Mouse (Mus musculus) kidney, embryonic 14.5 days (tissue): ENCODE data around the gene Il1rl2. TPM values are rescaled to one million over a fixed set of nuclear protein-coding genes. Genes with fewer than 3 reads are reported as not detected.
A peak's percentile ranks its signal among the peaks of the same experiment; 100 is the strongest.

ENCODE experiments used
- ATAC-seq: fragments of 200-750 bp; cut with Nextera tagmentation; 2 replicates; pipeline ENCODE4 v1.8.0; 2017; ENCODE audit warnings: moderate number of reproducible peaks, mild to moderate bottlenecking, moderate TSS enrichment, moderate library complexity; ENCODE audit not compliant: low FRiP score, low TSS enrichment
- H3K27ac ChIP-seq: fragments of 300-500 bp; sonication (generic); 2 replicates; pipeline ENCODE4 v1.5.1; 2014; ENCODE audit warnings: low read depth, mild to moderate bottlenecking, low read length, moderate library complexity, mixed read lengths
- H3K27me3 ChIP-seq: fragments of 300-500 bp; sonication (generic); 2 replicates; pipeline ENCODE4 v1.6.1; 2014; ENCODE audit warnings: mild to moderate bottlenecking, low read length; ENCODE audit not compliant: control insufficient read depth, insufficient read depth
- H3K36me3 ChIP-seq: fragments of 300-500 bp; sonication (generic); 2 replicates; pipeline ENCODE4 v1.6.1; 2014; ENCODE audit warnings: low read length, mixed read lengths; ENCODE audit not compliant: control insufficient read depth, insufficient read depth
- H3K4me1 ChIP-seq: fragments of 300-500 bp; sonication (generic); 2 replicates; pipeline ENCODE4 v1.6.1; 2014; ENCODE audit warnings: low read length, mixed read lengths; ENCODE audit not compliant: control insufficient read depth, insufficient read depth
- H3K4me2 ChIP-seq: fragments of 300-500 bp; sonication (generic); replicated peaks from 2 replicates; pipeline ENCODE4 v1.6.1; 2014; ENCODE audit warnings: low read depth, mild to moderate bottlenecking, low read length
- H3K4me3 ChIP-seq: fragments of 300-500 bp; sonication (generic); 2 replicates; pipeline ENCODE4 v1.5.1; 2014; ENCODE audit warnings: mild to moderate bottlenecking, low read length
- H3K9ac ChIP-seq: fragments of 300-500 bp; sonication (generic); 2 replicates; pipeline ENCODE4 v1.6.1; 2014; ENCODE audit warnings: low read depth, mild to moderate bottlenecking, low read length, moderate library complexity
- H3K9me3 ChIP-seq: fragments of 300-500 bp; sonication (generic); 2 replicates; pipeline ENCODE4 v1.6.1; 2016; ENCODE audit warnings: low read length; ENCODE audit not compliant: control insufficient read depth
- WGBS: fragments of 180-500 bp; shearing (Covaris S2); extraction: QIAGEN DNeasy Blood & Tissue Kit; methylation state at CpG from one replicate; pipeline ENCODE4 v1.1.7; 2014; 5-methylcytosine and 5-hydroxymethylcytosine counted together
- polyA plus RNA-seq: library from polyadenylated mRNA; unstranded; fragments of >200 nt; fragmentation: Nextera tagmentation; extraction: Ambion mirVana; gene quantifications from 2 replicates; pipeline ENCODE4 v1.2.1, GENCODE M21; 2014

Gene Il1rl2
- 3.2 and 5.2 TPM in 2 replicates for polyA plus RNA-seq

DNA sequence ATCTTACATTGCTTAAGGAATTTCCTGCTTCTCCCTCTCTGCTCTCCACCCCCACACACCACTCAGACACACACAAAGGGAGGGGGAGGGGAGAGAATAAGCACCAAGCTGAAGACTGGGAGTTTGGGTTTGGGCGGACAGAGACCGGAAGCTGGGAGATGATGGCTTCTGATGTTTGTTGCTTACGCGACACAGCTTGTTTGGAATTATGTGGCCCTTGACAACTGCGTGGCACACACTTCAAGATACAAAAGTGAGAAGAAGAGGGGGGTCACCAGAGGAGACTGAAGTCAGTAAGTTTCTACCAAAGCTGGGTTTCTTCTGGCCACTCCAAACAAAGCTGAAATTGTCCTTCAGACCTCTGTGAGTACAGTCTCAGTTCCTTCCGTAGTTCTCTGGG is at the start of gene Il1rl2:
Gene Il1rl2, plus strand, starts transcription at position 154 of the 400 bp plus-strand sequence.
- 0 out of 2 replicates have a peak, but pooled peaks have one; percentile 72 for ATAC-seq
- H3K4me2 ChIP-seq, result peak within 1 kb of the TSS; percentile 81

GRCm38 (mm10) chr1:40275285-40276013 is 49.0 kb upstream of the Il1rl2 start:
- Histone ChIP-seq H3K27ac (no peak overlapping the region), H3K27me3 (no peaks in the 10 kb centered on the region), H3K4me2 (no peak overlapping the region), H3K4me1 (no peaks in the 10 kb centered on the region), H3K36me3 (no peaks in the 10 kb centered on the region), H3K4me3 (no peak overlapping the region), H3K9ac (no peak overlapping the region), H3K9me3 (no peaks in the 10 kb centered on the region)
- WGBS, result 74% methylated on average over 10 of the region's 10 CpGs
- ATAC-seq, result no peak

More for the DNA sequence above, at the start of gene Il1rl2:
- 0 out of 2 replicates have a peak, but pooled peaks cover 8% of the 10 kb centered on the region for H3K4me1 ChIP-seq
- no peaks in the 10 kb centered on the region for H3K36me3 ChIP-seq
- peak within 1 kb of the TSS; percentile 52; the same call in 1 of the 2 replicates for H3K9ac ChIP-seq
- no peaks in the 10 kb centered on the region for H3K9me3 ChIP-seq
- WGBS, result 28% methylated on average over 6 of the region's 6 CpGs
- H3K27me3 ChIP-seq, result peaks cover 13% of the 10 kb centered on the region
- H3K4me3 ChIP-seq, result peak within 1 kb of the TSS; percentile 46
- H3K27ac ChIP-seq, result no peak within 1 kb of the TSS

GRCm38 (mm10) chr1:40277944-40278343 is 46.5 kb upstream of the Il1rl2 start:
- no peaks in the 10 kb centered on the region for H3K9me3 ChIP-seq
- no peaks in the 10 kb centered on the region for H3K4me1 ChIP-seq
- no peak for ATAC-seq
- H3K27me3 ChIP-seq, result no peaks in the 10 kb centered on the region
- H3K36me3 ChIP-seq, result no peaks in the 10 kb centered on the region
- 81% methylated on average over 4 of the region's 4 CpGs for WGBS
- no peak overlapping the region for H3K27ac ChIP-seq
- H3K4me2 ChIP-seq, result no peak overlapping the region
- H3K4me3 ChIP-seq, result no peak overlapping the region
- no peak overlapping the region for H3K9ac ChIP-seq

GRCm38 (mm10) chr1:40278720-40279119 is 45.7 kb upstream of the Il1rl2 start:
- 84% methylated on average over 2 of the region's 2 CpGs for WGBS
- H3K4me1 ChIP-seq, result no peaks in the 10 kb centered on the region
- no peak for ATAC-seq
- no peak overlapping the region for H3K4me3 ChIP-seq
- H3K9me3 ChIP-seq, result no peaks in the 10 kb centered on the region
- H3K4me2 ChIP-seq, result no peak overlapping the region
- no peak overlapping the region for H3K9ac ChIP-seq
- no peaks in the 10 kb centered on the region for H3K36me3 ChIP-seq
- H3K27ac ChIP-seq, result no peak overlapping the region
- no peaks in the 10 kb centered on the region for H3K27me3 ChIP-seq

- H3K9me3 ChIP-seq, result no peaks in the 10 kb centered on the region
- ATAC-seq, result no peak
- H3K27me3 ChIP-seq, result no peaks in the 10 kb centered on the region
- H3K4me3 ChIP-seq, result no peak overlapping the region
- 74% methylated on average over 11 of the region's 11 CpGs for WGBS
- H3K4me2 ChIP-seq, result no peak overlapping the region
- H3K36me3 ChIP-seq, result no peaks in the 10 kb centered on the region
- H3K9ac ChIP-seq, result no peak overlapping the region
- H3K4me1 ChIP-seq, result peaks cover 3% of the 10 kb centered on the region; the same call in 1 of the 2 replicates
- no peak overlapping the region for H3K27ac ChIP-seq
Measured at GRCm38 (mm10) chr1:40279182-40279743, 45.1 kb upstream of the Il1rl2 start.

DNA sequence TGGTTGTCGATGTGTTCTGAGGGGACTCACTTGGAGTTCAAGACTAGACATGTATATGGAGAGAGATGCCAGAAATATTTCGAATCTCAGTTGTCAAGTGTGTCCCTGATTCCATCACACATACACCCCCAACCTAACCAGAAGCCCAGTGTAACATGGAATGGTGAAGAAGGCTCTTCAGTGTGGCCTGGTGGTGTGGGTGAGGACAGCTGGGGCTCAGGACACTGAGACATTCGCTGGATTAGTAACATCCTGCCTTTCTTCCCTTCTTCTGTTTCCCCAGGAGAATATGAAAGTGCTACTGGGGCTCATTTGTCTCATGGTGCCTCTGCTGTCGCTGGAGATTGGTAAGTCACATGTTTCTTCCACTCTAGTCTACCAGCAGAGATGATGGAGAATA is 42.5 kb upstream of the Il1rl2 start:
- no peak for ATAC-seq
- Histone ChIP-seq H3K4me2 (no peak overlapping the region), H3K9me3 (no peaks in the 10 kb centered on the region), H3K4me3 (no peak overlapping the region), H3K9ac (no peak overlapping the region), H3K27me3 (no peaks in the 10 kb centered on the region), H3K4me1 (peaks cover 6% of the 10 kb centered on the region; the same call in 1 of the 2 replicates), H3K36me3 (no peaks in the 10 kb centered on the region), H3K27ac (no peak overlapping the region)
- WGBS, result 90% methylated on average over 4 of the region's 4 CpGs

DNA sequence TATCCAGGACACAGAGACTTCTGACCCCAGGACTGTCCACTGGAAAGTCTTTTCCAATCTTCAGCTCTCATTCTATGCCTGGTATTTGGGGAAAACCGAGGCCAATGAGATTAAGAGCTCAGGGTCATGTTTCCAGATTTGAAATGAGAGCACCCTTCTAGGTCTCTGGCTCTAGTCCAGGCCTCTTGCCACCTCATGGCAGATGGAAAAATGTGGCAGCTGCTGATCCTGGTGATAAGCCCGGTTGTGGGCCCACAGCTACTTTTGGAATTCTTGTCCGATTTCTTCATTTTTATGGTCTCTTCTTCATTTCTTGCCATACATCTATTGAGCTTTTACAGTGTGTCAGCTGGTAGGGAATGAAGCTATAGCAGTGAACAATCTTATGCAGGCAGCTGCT is 42.0 kb upstream of the Il1rl2 start:
- Histone ChIP-seq H3K36me3 (no peaks in the 10 kb centered on the region), H3K9me3 (no peaks in the 10 kb centered on the region), H3K27me3 (no peaks in the 10 kb centered on the region), H3K9ac (no peak overlapping the region), H3K4me3 (no peak overlapping the region), H3K4me1 (peaks cover 6% of the 10 kb centered on the region; the same call in 1 of the 2 replicates), H3K27ac (no peak overlapping the region), H3K4me2 (no peak overlapping the region)
- WGBS, result 83% methylated on average over 3 of the region's 3 CpGs
- no peak for ATAC-seq

GRCm38 (mm10) chr1:40283995-40284394 is 40.4 kb upstream of the Il1rl2 start:
- H3K4me3 ChIP-seq, result no peak overlapping the region
- H3K27me3 ChIP-seq, result no peaks in the 10 kb centered on the region
- H3K9me3 ChIP-seq, result no peaks in the 10 kb centered on the region
- peaks cover 6% of the 10 kb centered on the region; the same call in 1 of the 2 replicates for H3K4me1 ChIP-seq
- H3K4me2 ChIP-seq, result no peak overlapping the region
- no peak overlapping the region for H3K27ac ChIP-seq
- WGBS, result 38% methylated on average over 5 of the region's 5 CpGs
- ATAC-seq, result no peak
- no peaks in the 10 kb centered on the region for H3K36me3 ChIP-seq
- no peak overlapping the region for H3K9ac ChIP-seq
